1 mouse cellular context compared by ENCODE assay signal in genomic region chr12:83578896-83579569, GRCm38 (mm10).
TF ChIP-seq lines count a peak whose summit lies in the region.

No protein-coding gene starts in this region.

TF ChIP-seq in MEL, 35 proteins besides CTCF, POLR2A, EP300 and RAD21 (continued from another document):
- TF ChIP-seq MAZ (IDR thresholded peaks at IDR 0.05; ENCODE audit: low read depth, low read length) (0 out of 2 replicates have a peak, but pooled peaks have one; percentile 22), SIN3A (IDR thresholded peaks at IDR 0.05; ENCODE audit: low read length) (0 out of 2 replicates have a peak, but pooled peaks have one; percentile 47), TAL1 (IDR thresholded peaks at IDR 0.05; ENCODE audit: low read length) (peak; percentile 39), TCF12 (IDR thresholded peaks at IDR 0.05; ENCODE audit: low read depth, low read length) (peak; percentile 58), NELFE (IDR thresholded peaks at IDR 0.05; ENCODE audit: low read depth, low read length) (no peak), MXI1 (IDR thresholded peaks at IDR 0.05; ENCODE audit: low read depth, low read length) (0 out of 2 replicates have a peak, but pooled peaks have one; percentile 34)
TF ChIP-seq in MEL: peak in this region for 8.
